In genomic region chr17:3349939-3350338, GRCm38 (mm10) we compare ENCODE assay signal across 12 mouse cellular contexts. TPM values are rescaled to one million over a fixed set of nuclear protein-coding genes. Genes with fewer than 3 reads are reported as not detected.
A peak's percentile ranks its signal among the peaks of the same experiment; 100 is the strongest.
DNase-seq lines count a peak whose midpoint lies in the region; ATAC-seq and TF ChIP-seq lines count a peak whose summit lies in the region.
"Had no signal": no experiment of that assay in that cellular context is flagged by ENCODE, and none has a peak within 500 bp of the region (broad histone marks: within the 10 kb centered on the region; RNA-seq: fewer than 3 reads in every experiment).

No protein-coding gene starts in this region.

- H3K79me2 ChIP-seq in C2C12 (ENCODE audit: control insufficient read depth, insufficient read depth) = peaks cover 98% of the 10 kb centered on the region

- no peak for ATAC-seq in cerebellum, adult (ENCODE audit: insufficient number of reproducible peaks, low FRiP score, low TSS enrichment)
- ATAC-seq in heart, postnatal 0 days (ENCODE audit: insufficient read depth, low read depth) = peak; percentile 70
- ATAC-seq: hindbrain, embryonic 16.5 days had no signal

- 29% methylated on average over 12 of the region's 12 CpGs for WGBS in heart, postnatal 0 days

- peaks cover 35% of the 10 kb centered on the region for H3K36me3 ChIP-seq in C2C12 (ENCODE audit: control insufficient read depth, insufficient read depth)
- H3K36me3 ChIP-seq in heart, postnatal 0 days (replicated peaks; ENCODE audit: control insufficient read depth, insufficient read depth, low read length) = no peaks in the 10 kb centered on the region

- H3K4me3 ChIP-seq in C2C12 (ENCODE audit: insufficient read depth, poor library complexity, severe bottlenecking) = no peak overlapping the region
- H3K4me3 ChIP-seq in heart, postnatal 0 days (ENCODE audit: low read depth, low read length) = no peak overlapping the region
- H3K4me3 ChIP-seq: left cerebral cortex, adult 2 months had no signal

- TF ChIP-seq CTCF in C2C12 (IDR thresholded peaks at IDR 0.05; ENCODE audit: control insufficient read depth, insufficient read depth, insufficient read length) = no peak
- TF ChIP-seq CTCF in heart, postnatal 0 days (IDR thresholded peaks at IDR 0.05; ENCODE audit: low read depth) = no peak

- TF ChIP-seq EP300 in heart, postnatal 0 days (IDR thresholded peaks at IDR 0.05; ENCODE audit: low read depth) = no peak

- H3ac ChIP-seq in C2C12 (ENCODE audit: control insufficient read depth, insufficient read length, low read depth) = peak overlapping the region; percentile 61

- H3K9me3 ChIP-seq in heart, postnatal 0 days (replicated peaks; ENCODE audit: control insufficient read depth, low read length) = no peaks in the 10 kb centered on the region

- no peak overlapping the region for H3K9ac ChIP-seq in heart, postnatal 0 days (replicated peaks; ENCODE audit: low read depth, low read length)

- H3K4me2 ChIP-seq in heart, postnatal 0 days (ENCODE audit: low read depth, low read length) = no peak overlapping the region

- peaks cover 86% of the 10 kb centered on the region for H3K79me3 ChIP-seq in C2C12 (ENCODE audit: low read depth)

- H3K27ac ChIP-seq in heart, postnatal 0 days (ENCODE audit: low read depth) = no peak overlapping the region
- H3K27ac ChIP-seq: left cerebral cortex, adult 2 months; macrophage had no signal

- no peaks in the 10 kb centered on the region for H3K4me1 ChIP-seq in heart, postnatal 0 days (ENCODE audit: control insufficient read depth, insufficient read depth)

- peak; percentile 34 to 58 for DNase-seq in cerebellum, postnatal 25 days
- DNase-seq in adrenal gland, postnatal 36 days = peak; percentile 86 to 88
- peak; percentile 64 for DNase-seq in heart, postnatal 0 days (ENCODE audit: low spot score)
- no peak for DNase-seq in thymus, postnatal 25 days
- no peak for DNase-seq in left cerebral cortex, adult 9 months (ENCODE audit: low spot score in 2 of 2)
- no peak for DNase-seq in natural killer cell, adult 2 months (ENCODE audit: low spot score in 2 of 2)
- DNase-seq: B cell, adult 2 months had no signal

- H3K27me3 ChIP-seq in C2C12 (ENCODE audit: control insufficient read depth, insufficient read depth, insufficient read length) = no peaks in the 10 kb centered on the region
- H3K27me3 ChIP-seq in heart, postnatal 0 days (ENCODE audit: control insufficient read depth, insufficient read depth, low read length) = no peaks in the 10 kb centered on the region

TF ChIP-seq in C2C12, 6 proteins besides CTCF, POLR2A, EP300 and RAD21:
- TF ChIP-seq FOSL1 (IDR thresholded peaks at IDR 0.05; ENCODE audit: insufficient read depth, low read length, poor library complexity, severe bottlenecking) (peak; percentile 99), MYOD1 (IDR thresholded peaks at IDR 0.05; ENCODE audit: control insufficient read depth, insufficient read length, low read depth) (peak; percentile 23), MAX (IDR thresholded peaks at IDR 0.05) (peak; percentile 75), USF1 (IDR thresholded peaks at IDR 0.05; ENCODE audit: low read depth) (no peak), CEBPB (IDR thresholded peaks at IDR 0.05; ENCODE audit: low read depth) (no peak)

RNA-seq across cellular contexts. Expression of gene Tiam2, which starts 23.6 kb away (rescaled TPM):
- polyA plus RNA-seq in C2C12 (2012; fragmentation: generic; extraction: Trizol) = 28.3 TPM
- total RNA-seq in adrenal gland, postnatal 36 days (2021) = 10 to 100 TPM; 16.2 to 42.9 TPM
- total RNA-seq in heart, postnatal 0 days (2014; rRNA removed; ENCODE audit: low replicate concordance) = 3.6 and 4.1 TPM in 2 replicates
- polyA plus RNA-seq in heart, postnatal 0 days (2015; fragmentation: Nextera tagmentation; extraction: Ambion mirVana) = 1.7 and 1.9 TPM in 2 replicates

Comparison
In these comparisons a context has a peak if more than half of its experiments do, and no peak if none do; other contexts are left out.
1. DNase-seq: peak in cerebellum, postnatal 25 days (2 of 2), adrenal gland, postnatal 36 days (2 of 2) and heart, postnatal 0 days (single experiment); none in thymus, postnatal 25 days (single experiment), left cerebral cortex, adult 9 months (0 of 2) and natural killer cell, adult 2 months (0 of 2).